Mouse (Mus musculus): ENCODE results near the gene Serpinb11. TPM values are rescaled to one million over a fixed set of nuclear protein-coding genes. Genes with fewer than 3 reads are reported as not detected.
A peak's percentile ranks its signal among the peaks of the same experiment; 100 is the strongest.

Gene Serpinb11
- not detected in 2 replicates for polyA plus RNA-seq (2016; fragmentation: Nextera tagmentation; extraction: Ambion mirVana)

- no peaks in the 10 kb centered on the region for H3K9me3 ChIP-seq (replicated peaks)
- no peaks in the 10 kb centered on the region for H3K36me3 ChIP-seq
- no peak within 1 kb of the TSS for H3K9ac ChIP-seq
- H3K4me2 ChIP-seq = no peak within 1 kb of the TSS
- ATAC-seq = no peak
- no peaks in the 10 kb centered on the region for H3K27me3 ChIP-seq (replicated peaks)
- 32% methylated on average over 1 of the region's 1 CpGs for WGBS (ENCODE audit: insufficient replicate concordance)
- no peak within 1 kb of the TSS for H3K27ac ChIP-seq
- no peaks in the 10 kb centered on the region for H3K4me1 ChIP-seq
- no peak within 1 kb of the TSS for H3K4me3 ChIP-seq
Observed at GRCm38 (mm10) chr1:107360898-107361297, at the start of gene Serpinb11. Gene Serpinb11, plus strand, starts transcription at chr1:107361198.

DNA sequence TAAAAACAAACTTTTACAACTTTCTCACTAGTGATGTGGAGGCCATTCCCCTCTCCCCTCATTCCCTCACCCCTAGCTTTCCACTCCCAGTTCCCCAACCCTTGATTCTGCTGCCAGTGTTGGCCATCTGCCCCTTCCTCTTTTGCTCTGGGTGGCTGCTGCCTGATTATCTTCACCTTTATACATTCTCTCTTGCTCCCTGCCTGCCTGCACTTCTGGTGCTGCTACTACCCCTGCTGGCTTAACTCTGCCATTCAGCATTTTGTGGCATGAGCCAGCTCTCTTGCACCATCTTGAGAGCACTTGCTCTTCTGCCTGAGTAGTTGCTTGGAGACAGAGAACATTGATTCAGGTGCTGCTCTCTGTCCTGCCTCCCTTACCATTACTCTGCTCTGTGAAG, 15.0 kb upstream of the Serpinb11 start:
- H3K36me3 ChIP-seq = no peaks in the 10 kb centered on the region
- no peaks in the 10 kb centered on the region for H3K9me3 ChIP-seq (replicated peaks)
- no peak for ATAC-seq
- no peak overlapping the region for H3K4me3 ChIP-seq
- H3K27me3 ChIP-seq (replicated peaks) = no peaks in the 10 kb centered on the region
- no peak overlapping the region for H3K4me2 ChIP-seq
- no peak overlapping the region for H3K27ac ChIP-seq
- H3K9ac ChIP-seq = no peak overlapping the region
- H3K4me1 ChIP-seq = no peaks in the 10 kb centered on the region

DNA sequence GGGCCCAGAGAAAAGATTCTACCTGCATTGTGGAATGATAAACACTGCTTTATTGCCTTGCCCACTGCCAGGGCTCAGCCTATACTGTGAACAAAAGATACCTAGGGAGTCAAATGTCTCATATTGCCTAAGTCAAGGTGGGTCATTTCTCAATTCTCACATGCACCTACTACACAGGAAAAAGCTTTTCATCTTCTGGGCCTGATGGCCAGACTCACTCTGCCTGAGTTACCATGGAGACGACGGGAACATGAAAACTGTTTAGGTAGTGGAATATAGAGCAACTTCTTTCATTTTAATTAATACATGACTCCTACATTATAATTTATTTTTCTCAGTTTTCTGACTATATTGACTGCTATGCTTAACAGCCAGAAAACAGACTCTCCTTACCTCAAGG, 14.2 kb upstream of the Serpinb11 start:
- H3K9me3 ChIP-seq (replicated peaks) = no peaks in the 10 kb centered on the region
- H3K4me3 ChIP-seq = no peak overlapping the region
- H3K27me3 ChIP-seq (replicated peaks) = no peaks in the 10 kb centered on the region
- H3K36me3 ChIP-seq = no peaks in the 10 kb centered on the region
- no peak overlapping the region for H3K4me2 ChIP-seq
- no peak overlapping the region for H3K9ac ChIP-seq
- no peaks in the 10 kb centered on the region for H3K4me1 ChIP-seq
- H3K27ac ChIP-seq = no peak overlapping the region
- 88% methylated on average over 2 of the region's 2 CpGs for WGBS (ENCODE audit: insufficient replicate concordance)
- ATAC-seq = no peak

- Histone ChIP-seq H3K4me3 (no peak overlapping the region), H3K27ac (no peak overlapping the region), H3K27me3 (replicated peaks) (no peaks in the 10 kb centered on the region), H3K4me1 (no peaks in the 10 kb centered on the region), H3K4me2 (no peak overlapping the region), H3K9ac (no peak overlapping the region), H3K9me3 (replicated peaks) (no peaks in the 10 kb centered on the region), H3K36me3 (no peaks in the 10 kb centered on the region)
- 44% methylated on average over 3 of the region's 3 CpGs for WGBS (ENCODE audit: insufficient replicate concordance)
- ATAC-seq = no peak
Observed at GRCm38 (mm10) chr1:107350392-107350791, 10.6 kb upstream of the Serpinb11 start.

DNA sequence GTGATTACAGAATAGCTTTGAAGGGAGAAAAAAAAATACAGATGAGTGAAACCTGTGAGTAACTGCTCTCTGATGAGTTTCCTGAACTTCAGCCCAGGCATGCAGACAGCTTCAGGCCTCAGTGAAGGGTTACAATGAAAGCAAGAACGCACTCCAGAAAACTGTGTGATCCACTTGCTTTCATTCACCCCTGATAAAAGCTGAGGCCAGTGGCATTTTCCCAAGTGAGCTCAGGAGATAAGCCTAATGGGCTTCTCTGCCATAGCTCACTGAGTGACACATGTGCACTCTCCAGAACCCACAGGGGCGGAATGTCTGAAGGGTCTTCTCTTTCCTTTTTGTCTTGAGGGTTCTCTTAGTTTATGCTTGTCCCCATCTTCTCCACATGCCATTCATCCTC, 9.9 kb upstream of the Serpinb11 start:
- H3K9me3 ChIP-seq (replicated peaks) = no peaks in the 10 kb centered on the region
- H3K4me1 ChIP-seq = no peaks in the 10 kb centered on the region
- no peaks in the 10 kb centered on the region for H3K36me3 ChIP-seq
- 0 out of 2 replicates have a peak, but pooled peaks have one; percentile 15 for ATAC-seq
- no peak overlapping the region for H3K4me2 ChIP-seq
- H3K4me3 ChIP-seq = no peak overlapping the region
- WGBS (ENCODE audit: insufficient replicate concordance) = 43% methylated on average over 2 of the region's 2 CpGs
- no peaks in the 10 kb centered on the region for H3K27me3 ChIP-seq (replicated peaks)
- H3K9ac ChIP-seq = no peak overlapping the region
- no peak overlapping the region for H3K27ac ChIP-seq

DNA sequence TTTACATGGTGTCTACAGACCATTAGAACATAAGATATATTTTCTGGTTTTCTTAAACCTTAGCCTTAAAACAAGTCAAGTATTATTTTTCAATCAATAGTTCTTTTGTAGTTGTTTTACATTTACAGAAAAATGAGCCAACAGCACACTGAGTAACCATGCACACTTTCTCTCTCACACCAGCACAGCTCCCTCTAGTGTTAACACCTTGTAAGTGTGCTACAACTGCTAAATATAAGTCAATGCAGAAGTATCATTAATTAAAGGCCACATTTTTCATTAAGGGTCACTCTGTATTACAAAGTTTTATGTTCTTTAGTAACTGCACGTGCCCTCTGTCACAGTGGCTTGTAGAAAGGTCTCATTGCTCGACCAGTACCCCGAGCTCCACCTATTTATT, 8.0 kb upstream of the Serpinb11 start:
- 20% methylated on average over 3 of the region's 3 CpGs for WGBS (ENCODE audit: insufficient replicate concordance)
- Histone ChIP-seq H3K4me1 (no peaks in the 10 kb centered on the region), H3K9ac (no peak overlapping the region), H3K27me3 (replicated peaks) (no peaks in the 10 kb centered on the region), H3K36me3 (no peaks in the 10 kb centered on the region), H3K27ac (no peak overlapping the region), H3K4me3 (no peak overlapping the region), H3K4me2 (no peak overlapping the region), H3K9me3 (replicated peaks) (no peaks in the 10 kb centered on the region)
- no peak for ATAC-seq

- 62% methylated on average over 7 of the region's 7 CpGs for WGBS (ENCODE audit: insufficient replicate concordance)
- no peak overlapping the region for H3K9ac ChIP-seq
- H3K9me3 ChIP-seq (replicated peaks) = no peaks in the 10 kb centered on the region
- H3K27ac ChIP-seq = no peak overlapping the region
- no peaks in the 10 kb centered on the region for H3K36me3 ChIP-seq
- ATAC-seq = no peak
- H3K4me1 ChIP-seq = no peaks in the 10 kb centered on the region
- no peaks in the 10 kb centered on the region for H3K27me3 ChIP-seq (replicated peaks)
- no peak overlapping the region for H3K4me3 ChIP-seq
- no peak overlapping the region for H3K4me2 ChIP-seq
Observed at GRCm38 (mm10) chr1:107365973-107366372, 5.0 kb downstream of the Serpinb11 start.

- no peaks in the 10 kb centered on the region for H3K4me1 ChIP-seq
- no peak overlapping the region for H3K27ac ChIP-seq
- H3K4me3 ChIP-seq = no peak overlapping the region
- WGBS (ENCODE audit: insufficient replicate concordance) = 65% methylated on average over 2 of the region's 2 CpGs
- ATAC-seq = no peak
- H3K4me2 ChIP-seq = no peak overlapping the region
- no peaks in the 10 kb centered on the region for H3K27me3 ChIP-seq (replicated peaks)
- H3K9me3 ChIP-seq (replicated peaks) = no peaks in the 10 kb centered on the region
- H3K36me3 ChIP-seq = no peaks in the 10 kb centered on the region
- no peak overlapping the region for H3K9ac ChIP-seq
Observed at GRCm38 (mm10) chr1:107368944-107369343, 7.9 kb downstream of the Serpinb11 start.

GRCm38 (mm10) chr1:107376952-107377351, 16.0 kb downstream of the Serpinb11 start:
- no peaks in the 10 kb centered on the region for H3K36me3 ChIP-seq
- WGBS (ENCODE audit: insufficient replicate concordance) = 21% methylated on average over 4 of the region's 4 CpGs
- no peaks in the 10 kb centered on the region for H3K4me1 ChIP-seq

GRCm38 (mm10) chr1:107378368-107378767, 17.4 kb downstream of the Serpinb11 start:
- Histone ChIP-seq H3K4me1 (no peaks in the 10 kb centered on the region), H3K36me3 (no peaks in the 10 kb centered on the region), H3K9ac (no peak overlapping the region), H3K9me3 (replicated peaks) (no peaks in the 10 kb centered on the region), H3K4me3 (no peak overlapping the region), H3K27me3 (replicated peaks) (no peaks in the 10 kb centered on the region), H3K27ac (no peak overlapping the region), H3K4me2 (no peak overlapping the region)
- ATAC-seq = no peak

More at GRCm38 (mm10) chr1:107376952-107377351, 16.0 kb downstream of the Serpinb11 start:
- no peaks in the 10 kb centered on the region for H3K27me3 ChIP-seq (replicated peaks)
- H3K4me3 ChIP-seq = no peak overlapping the region
- H3K9me3 ChIP-seq (replicated peaks) = no peaks in the 10 kb centered on the region
- no peak overlapping the region for H3K9ac ChIP-seq
- no peak overlapping the region for H3K27ac ChIP-seq
- ATAC-seq = 0 out of 2 replicates have a peak, but pooled peaks have one; percentile 27
- no peak overlapping the region for H3K4me2 ChIP-seq

- Histone ChIP-seq H3K4me1 (no peaks in the 10 kb centered on the region), H3K27ac (no peak overlapping the region), H3K4me2 (no peak overlapping the region), H3K9ac (no peak overlapping the region), H3K4me3 (no peak overlapping the region), H3K27me3 (replicated peaks) (no peaks in the 10 kb centered on the region), H3K36me3 (no peaks in the 10 kb centered on the region), H3K9me3 (replicated peaks) (no peaks in the 10 kb centered on the region)
- no peak for ATAC-seq
Observed at GRCm38 (mm10) chr1:107381491-107381890, 20.5 kb downstream of the Serpinb11 start.

GRCm38 (mm10) chr1:107382404-107382803, 21.4 kb downstream of the Serpinb11 start:
- 55% methylated on average over 1 of the region's 1 CpGs for WGBS (ENCODE audit: insufficient replicate concordance)
- H3K27ac ChIP-seq = no peak overlapping the region
- H3K4me1 ChIP-seq = no peaks in the 10 kb centered on the region
- no peaks in the 10 kb centered on the region for H3K9me3 ChIP-seq (replicated peaks)
- H3K4me2 ChIP-seq = no peak overlapping the region
- no peak overlapping the region for H3K9ac ChIP-seq
- H3K27me3 ChIP-seq (replicated peaks) = no peaks in the 10 kb centered on the region
- no peaks in the 10 kb centered on the region for H3K36me3 ChIP-seq
- H3K4me3 ChIP-seq = no peak overlapping the region
- ATAC-seq = no peak

DNA sequence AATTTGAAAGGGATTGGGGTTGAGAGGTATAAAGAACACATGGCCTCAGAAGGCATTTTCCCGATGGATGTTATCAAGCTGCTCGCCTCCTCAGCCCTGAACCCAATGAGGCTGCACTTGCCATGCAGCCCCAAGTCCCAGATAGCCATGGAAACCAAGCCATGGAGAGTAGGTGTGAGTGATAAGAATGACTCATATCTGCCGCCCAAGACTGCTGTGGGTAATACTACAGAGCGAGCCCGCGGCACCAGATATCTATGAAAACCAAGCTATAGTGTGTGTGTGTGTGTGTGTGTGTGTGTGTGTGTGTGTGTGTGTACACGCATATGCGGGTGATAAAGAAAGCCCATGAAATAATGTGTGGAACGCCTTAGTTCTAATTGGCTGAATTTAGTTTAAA, 23.5 kb downstream of the Serpinb11 start:
- ATAC-seq = peak; percentile 85
- Histone ChIP-seq H3K4me2 (no peak overlapping the region), H3K27me3 (replicated peaks) (no peaks in the 10 kb centered on the region), H3K4me1 (no peaks in the 10 kb centered on the region), H3K9me3 (replicated peaks) (no peaks in the 10 kb centered on the region), H3K4me3 (no peak overlapping the region), H3K27ac (no peak overlapping the region), H3K36me3 (no peaks in the 10 kb centered on the region), H3K9ac (no peak overlapping the region)
- WGBS (ENCODE audit: insufficient replicate concordance) = 60% methylated on average over 9 of the region's 9 CpGs
